Mouse (Mus musculus): ENCODE data around the gene Iqcn.
A peak's percentile ranks its signal among the peaks of the same experiment; 100 is the strongest.

Gene Iqcn

GRCm38 (mm10) chr8:70726721-70727120 lies 23.5 kb downstream of the Iqcn start:
- DNase-seq (ENCODE audit: low read depth, low spot score) = no peak

GRCm38 (mm10) chr8:70729808-70730475 lies 26.7 kb downstream of the Iqcn start:
- peak; percentile 83 for DNase-seq (ENCODE audit: low read depth, low spot score)

GRCm38 (mm10) chr8:70730956-70731355 lies 27.7 kb downstream of the Iqcn start:
- DNase-seq (ENCODE audit: low read depth, low spot score) = no peak

GRCm38 (mm10) chr8:70737705-70738104 lies 34.4 kb downstream of the Iqcn start:
- no peak for DNase-seq (ENCODE audit: low read depth, low spot score)

- no peak for DNase-seq (ENCODE audit: low read depth, low spot score)
Observed at GRCm38 (mm10) chr8:70738211-70738610, 35.0 kb downstream of the Iqcn start.

- DNase-seq (ENCODE audit: low read depth, low spot score) = no peak
Observed at GRCm38 (mm10) chr8:70741661-70742060, 38.4 kb downstream of the Iqcn start.

- no peak for DNase-seq (ENCODE audit: low read depth, low spot score)
Observed at GRCm38 (mm10) chr8:70742176-70742575, 38.9 kb downstream of the Iqcn start.

- DNase-seq (ENCODE audit: low read depth, low spot score) = peak; percentile 40
Observed at GRCm38 (mm10) chr8:70742981-70743655, 39.9 kb downstream of the Iqcn start.

GRCm38 (mm10) chr8:70743656-70744590 lies 40.7 kb downstream of the Iqcn start:
- peak; percentile 49 for DNase-seq (ENCODE audit: low read depth, low spot score)

- DNase-seq (ENCODE audit: low read depth, low spot score) = no peak
Observed at GRCm38 (mm10) chr8:70744806-70745205, 41.5 kb downstream of the Iqcn start.

- no peak for DNase-seq (ENCODE audit: low read depth, low spot score)
Observed at GRCm38 (mm10) chr8:70745691-70746220, 42.5 kb downstream of the Iqcn start.

GRCm38 (mm10) chr8:70746676-70747075 lies 43.4 kb downstream of the Iqcn start:
- DNase-seq (ENCODE audit: low read depth, low spot score) = no peak

GRCm38 (mm10) chr8:70747211-70747890 lies 44.1 kb downstream of the Iqcn start:
- DNase-seq (ENCODE audit: low read depth, low spot score) = no peak

- DNase-seq (ENCODE audit: low read depth, low spot score) = peak; percentile 46
Observed at GRCm38 (mm10) chr8:70748246-70749096, 45.2 kb downstream of the Iqcn start.

GRCm38 (mm10) chr8:70749097-70749674 lies 45.9 kb downstream of the Iqcn start:
- DNase-seq (ENCODE audit: low read depth, low spot score) = no peak

GRCm38 (mm10) chr8:70750128-70750680 lies 46.9 kb downstream of the Iqcn start:
- DNase-seq (ENCODE audit: low read depth, low spot score) = no peak

GRCm38 (mm10) chr8:70752000-70752764 lies 48.9 kb downstream of the Iqcn start:
- DNase-seq (ENCODE audit: low read depth, low spot score) = peak; percentile 82

- peak; percentile 46 for DNase-seq (ENCODE audit: low read depth, low spot score)
Observed at GRCm38 (mm10) chr8:70753151-70753550, 49.9 kb downstream of the Iqcn start.

Data from R1 (cell line).